Mouse (Mus musculus) spleen, postnatal 4 days (tissue): ENCODE data around the gene Nkx6-2.

Source experiments
- DNase-seq, 2 experiments: peaks; one replicate each; pipeline ENCODE4 v3.0.0; 2022; ENCODE audit warnings: low spot score in 2 of 2

Gene Nkx6-2

GRCm38 (mm10) chr7:139566533-139566932 is 16.1 kb downstream of the Nkx6-2 start:
- DNase-seq: no peak

- no peak for DNase-seq
Observed at GRCm38 (mm10) chr7:139565998-139566397, 16.6 kb downstream of the Nkx6-2 start.

- no peak for DNase-seq
Observed at GRCm38 (mm10) chr7:139564161-139564560, 18.4 kb downstream of the Nkx6-2 start.

- DNase-seq: no peak
Observed at GRCm38 (mm10) chr7:139563425-139563824, 19.2 kb downstream of the Nkx6-2 start.

- no peak for DNase-seq
Observed at GRCm38 (mm10) chr7:139559659-139560058, 22.9 kb downstream of the Nkx6-2 start.

- DNase-seq: no peak
Observed at GRCm38 (mm10) chr7:139556746-139557526, 25.7 kb downstream of the Nkx6-2 start.

GRCm38 (mm10) chr7:139556331-139556730 is 26.3 kb downstream of the Nkx6-2 start:
- no peak for DNase-seq

GRCm38 (mm10) chr7:139551519-139551918 is 31.1 kb downstream of the Nkx6-2 start:
- DNase-seq: no peak

- DNase-seq: no peak
Observed at GRCm38 (mm10) chr7:139550086-139550783, 32.4 kb downstream of the Nkx6-2 start.

GRCm38 (mm10) chr7:139547325-139547724 is 35.3 kb downstream of the Nkx6-2 start:
- no peak for DNase-seq

- no peak for DNase-seq
Observed at GRCm38 (mm10) chr7:139544706-139545625, 37.6 kb downstream of the Nkx6-2 start.

GRCm38 (mm10) chr7:139541422-139541821 is 41.2 kb downstream of the Nkx6-2 start:
- DNase-seq: no peak

GRCm38 (mm10) chr7:139540601-139541000 is 42.0 kb downstream of the Nkx6-2 start:
- DNase-seq: no peak

- DNase-seq: no peak
Observed at GRCm38 (mm10) chr7:139538541-139538940, 44.1 kb downstream of the Nkx6-2 start.

GRCm38 (mm10) chr7:139537831-139538230 is 44.8 kb downstream of the Nkx6-2 start:
- no peak for DNase-seq

- DNase-seq: no peak
Observed at GRCm38 (mm10) chr7:139536831-139537230, 45.8 kb downstream of the Nkx6-2 start.

- no peak for DNase-seq
Observed at GRCm38 (mm10) chr7:139536331-139536730, 46.3 kb downstream of the Nkx6-2 start.

- no peak for DNase-seq
Observed at GRCm38 (mm10) chr7:139531428-139531801, 51.2 kb downstream of the Nkx6-2 start.

- DNase-seq: no peak
Observed at GRCm38 (mm10) chr7:139530591-139531427, 51.8 kb downstream of the Nkx6-2 start.
